Mouse (Mus musculus): Measurements from ENCODE around the gene Scrt2.

The Scrt2 gene

GRCm38 (mm10) chr2:152142571-152142970 lies 61.2 kb downstream of the Scrt2 start:
- no peak for DNase-seq (ENCODE audit: low spot score in 2 of 2)

GRCm38 (mm10) chr2:152143279-152144157 lies 62.2 kb downstream of the Scrt2 start, which contains the start of gene Tcf15:
Tcf15 (plus strand) TSS chr2:152143561.
- DNase-seq (ENCODE audit: low spot score in 2 of 2) = no peak

GRCm38 (mm10) chr2:152144158-152144450 lies 62.8 kb downstream of the Scrt2 start:
- no peak for DNase-seq (ENCODE audit: low spot score in 2 of 2)

- no peak for DNase-seq (ENCODE audit: low spot score in 2 of 2)
Measured at GRCm38 (mm10) chr2:152144501-152144900, 63.2 kb downstream of the Scrt2 start.
